Mouse (Mus musculus) midbrain, embryonic 15.5 days (tissue): ENCODE results near the gene Mtss1l. TPM values are rescaled to one million over a fixed set of nuclear protein-coding genes. Genes with fewer than 3 reads are reported as not detected.

ENCODE experiments used
- ATAC-seq: fragments of 200-750 bp; cut with Nextera tagmentation; replicated peaks from 2 replicates; pipeline ENCODE4 v1.8.0; 2017; ENCODE audit warnings: moderate TSS enrichment
- H3K27ac ChIP-seq: fragments of 300-500 bp; sonication (generic); 2 replicates; pipeline ENCODE4 v1.5.1; 2015; ENCODE audit warnings: mild to moderate bottlenecking, inconsistent platforms
- H3K27me3 ChIP-seq: fragments of 300-500 bp; sonication (generic); replicated peaks from 2 replicates; pipeline ENCODE4 v1.6.1; 2015; ENCODE audit warnings: inconsistent platforms
- H3K36me3 ChIP-seq: fragments of 300-500 bp; sonication (generic); replicated peaks from 2 replicates; pipeline ENCODE4 v1.6.1; 2015; ENCODE audit warnings: inconsistent platforms
- H3K4me1 ChIP-seq: fragments of 300-500 bp; sonication (generic); 2 replicates; pipeline ENCODE4 v1.6.1; 2015; ENCODE audit warnings: inconsistent platforms
- H3K4me2 ChIP-seq: fragments of 300-500 bp; sonication (generic); 2 replicates; pipeline ENCODE4 v1.6.1; 2015; ENCODE audit warnings: inconsistent platforms, mild to moderate bottlenecking, moderate library complexity
- H3K4me3 ChIP-seq: fragments of 300-500 bp; sonication (generic); 2 replicates; pipeline ENCODE4 v1.5.1; 2015; ENCODE audit warnings: mild to moderate bottlenecking, inconsistent platforms
- H3K9ac ChIP-seq: fragments of 300-500 bp; sonication (generic); 2 replicates; pipeline ENCODE4 v1.6.1; 2015; ENCODE audit warnings: mild to moderate bottlenecking, inconsistent platforms
- H3K9me3 ChIP-seq: fragments of 300-500 bp; sonication (generic); 2 replicates; pipeline ENCODE4 v1.6.1; 2016; ENCODE audit warnings: inconsistent platforms
- WGBS: fragments of 180-500 bp; shearing (Covaris S2); methylation state at CpG from one replicate; pipeline ENCODE4 v1.1.7; 2015; ENCODE audit warnings: mixed read lengths; 5-methylcytosine and 5-hydroxymethylcytosine counted together
- polyA plus RNA-seq: library from polyadenylated mRNA; unstranded; fragments of >200 nt; fragmentation: Nextera tagmentation; extraction: Ambion mirVana; gene quantifications from 2 replicates; pipeline ENCODE4 v1.2.1, GENCODE M21; 2015

Gene Mtss1l
- polyA plus RNA-seq, 1 experiment from 2014 or later = 45.7 TPM

DNA sequence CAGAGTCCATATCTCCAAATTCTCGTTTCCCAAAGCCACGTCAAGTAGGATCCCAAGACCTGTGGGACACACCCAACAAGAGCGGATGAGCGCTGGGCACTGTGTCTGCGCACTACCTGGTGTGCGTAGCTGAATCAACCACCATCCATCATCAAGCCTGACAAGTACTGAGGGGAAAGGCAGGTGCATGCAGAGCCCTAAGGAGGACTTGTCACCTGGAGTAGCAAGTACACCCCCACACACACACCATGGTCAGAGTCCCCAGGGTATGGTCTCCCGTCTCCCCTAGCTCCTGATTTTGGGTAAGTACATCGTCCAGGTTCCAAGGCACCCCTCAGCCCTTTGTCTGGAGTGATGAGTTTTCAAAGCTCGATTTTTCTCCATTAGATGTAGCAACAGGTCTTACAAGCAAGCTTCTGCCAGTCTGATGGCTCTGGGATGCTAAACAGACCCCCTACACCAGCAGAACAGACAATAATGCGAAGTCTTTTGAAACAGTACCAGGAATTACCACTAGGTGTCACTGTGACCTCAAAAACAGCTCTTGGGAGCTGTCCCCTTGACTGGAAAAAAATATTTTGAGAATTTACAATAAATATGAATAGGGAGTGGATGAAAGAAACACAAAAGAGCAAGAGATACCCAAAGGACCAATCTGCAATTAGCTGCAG is 28.4 kb downstream of the Mtss1l start:
- no peak overlapping the region for H3K9ac ChIP-seq
- H3K36me3 ChIP-seq = no peaks in the 10 kb centered on the region
- no peak overlapping the region for H3K4me3 ChIP-seq
- H3K4me1 ChIP-seq = 0 out of 2 replicates have a peak, but pooled peaks cover 2% of the 10 kb centered on the region
- peak; percentile 79 for ATAC-seq
- WGBS = 59% methylated on average over 10 of the region's 10 CpGs
- H3K9me3 ChIP-seq = no peaks in the 10 kb centered on the region
- no peaks in the 10 kb centered on the region for H3K27me3 ChIP-seq
- no peak overlapping the region for H3K27ac ChIP-seq
- H3K4me2 ChIP-seq = no peak overlapping the region

DNA sequence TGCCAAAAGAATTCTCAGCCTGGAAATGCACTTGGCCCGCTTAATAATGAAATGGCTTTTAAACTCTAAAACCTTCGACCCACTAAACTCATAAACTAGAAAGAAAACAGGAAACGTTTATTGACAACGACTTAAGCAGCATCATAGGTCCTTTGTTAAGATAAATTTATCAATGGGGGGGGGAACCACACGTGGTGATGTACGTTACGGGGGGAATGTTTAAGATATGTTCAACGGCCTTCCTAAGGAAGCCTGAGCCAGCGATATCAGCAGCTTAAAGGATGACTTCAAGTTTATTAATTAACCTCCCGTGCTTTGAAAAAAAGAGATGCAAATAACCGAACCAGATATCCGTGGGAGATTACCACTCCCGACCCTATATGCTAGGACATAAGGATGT is 29.0 kb downstream of the Mtss1l start:
- Histone ChIP-seq H3K4me1 (0 out of 2 replicates have a peak, but pooled peaks cover 2% of the 10 kb centered on the region), H3K4me2 (no peak overlapping the region), H3K4me3 (no peak overlapping the region), H3K9me3 (no peaks in the 10 kb centered on the region), H3K27ac (no peak overlapping the region), H3K9ac (no peak overlapping the region), H3K36me3 (no peaks in the 10 kb centered on the region), H3K27me3 (no peaks in the 10 kb centered on the region)
- WGBS = 40% methylated on average over 13 of the region's 13 CpGs
- ATAC-seq = no peak

DNA sequence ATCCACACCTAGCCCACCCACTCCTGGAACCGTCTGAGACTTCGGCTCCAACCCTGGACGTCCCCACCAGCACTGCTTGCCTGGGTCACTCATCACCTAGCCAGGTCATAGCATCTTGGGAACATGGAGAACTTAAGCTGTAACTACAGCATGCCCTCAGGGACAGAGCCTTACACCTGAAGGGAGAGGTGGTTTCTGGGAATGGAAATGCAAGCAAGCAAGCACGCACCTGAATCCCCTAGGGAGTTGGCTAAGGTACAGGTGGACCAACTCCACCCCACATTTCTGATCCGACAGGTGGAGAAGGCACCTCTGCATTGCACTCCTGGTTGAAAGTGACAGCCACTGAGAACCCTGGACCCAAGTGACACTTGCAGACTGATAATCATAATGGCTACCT is 30.2 kb downstream of the Mtss1l start:
- Histone ChIP-seq H3K36me3 (no peaks in the 10 kb centered on the region), H3K4me1 (0 out of 2 replicates have a peak, but pooled peaks cover 2% of the 10 kb centered on the region), H3K9me3 (no peaks in the 10 kb centered on the region), H3K4me3 (no peak overlapping the region), H3K27ac (no peak overlapping the region), H3K4me2 (no peak overlapping the region), H3K27me3 (no peaks in the 10 kb centered on the region), H3K9ac (no peak overlapping the region)
- no peak for ATAC-seq
- 88% methylated on average over 5 of the region's 5 CpGs for whole genome bisulfite sequencing

DNA sequence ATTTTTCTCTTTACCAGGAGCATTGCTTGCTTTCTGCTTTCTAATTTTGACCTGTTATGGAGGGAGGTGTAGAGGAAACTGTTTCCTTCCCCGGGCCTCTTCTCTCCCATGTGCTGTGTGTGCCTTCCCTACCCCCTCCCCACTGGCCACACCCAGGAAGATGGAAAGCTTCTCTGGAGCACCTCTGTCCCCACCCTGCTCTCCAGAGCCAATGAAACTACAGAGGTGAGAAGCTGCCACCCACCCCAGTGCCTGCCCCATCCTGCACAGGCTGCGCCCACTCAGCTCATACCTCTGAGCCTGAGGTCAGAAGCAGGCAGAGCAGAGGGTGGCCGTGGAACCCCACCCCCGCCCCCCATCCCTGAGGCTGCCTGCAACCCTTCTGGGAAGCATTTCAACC is 33.4 kb downstream of the Mtss1l start:
- WGBS = 61% methylated on average over 4 of the region's 4 CpGs

DNA sequence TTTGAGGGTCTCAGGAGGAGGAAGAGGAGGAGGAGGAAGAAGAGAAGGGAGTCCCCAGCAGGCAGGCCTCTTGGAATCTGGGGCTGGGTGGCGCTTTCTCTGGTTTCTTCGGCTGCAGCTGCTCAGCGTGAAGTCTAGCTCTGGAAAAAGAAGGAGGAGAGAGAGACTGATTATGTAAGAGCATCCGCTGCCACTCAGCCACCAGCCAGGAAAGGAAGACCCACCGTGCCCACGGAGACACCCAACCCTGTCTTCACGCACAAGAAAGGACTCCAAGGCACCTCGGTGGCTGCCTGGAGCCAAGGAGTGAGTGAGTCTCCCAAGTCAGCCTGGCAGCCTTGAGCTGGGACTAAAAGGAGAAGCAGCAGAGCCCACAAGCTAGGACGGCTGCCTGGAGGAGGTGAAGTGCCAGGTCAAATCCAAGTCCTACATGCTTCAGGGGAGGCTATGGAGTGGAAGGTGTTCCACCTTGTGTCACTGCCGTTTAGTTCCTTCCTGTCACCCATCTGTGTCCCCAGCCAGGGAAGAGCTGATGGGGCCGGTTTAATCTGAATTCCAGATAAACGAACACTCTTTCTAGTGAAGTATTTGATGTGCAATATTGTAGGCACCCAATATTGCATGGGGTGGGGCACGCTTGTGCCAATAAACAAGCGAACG is 34.4 kb downstream of the Mtss1l start:
- WGBS = 53% methylated on average over 15 of the region's 15 CpGs
- no peak overlapping the region for H3K4me3 ChIP-seq
- no peaks in the 10 kb centered on the region for H3K36me3 ChIP-seq
- H3K27ac ChIP-seq = no peak overlapping the region
- no peaks in the 10 kb centered on the region for H3K4me1 ChIP-seq
- H3K4me2 ChIP-seq = no peak overlapping the region
- no peaks in the 10 kb centered on the region for H3K27me3 ChIP-seq
- no peaks in the 10 kb centered on the region for H3K9me3 ChIP-seq
- ATAC-seq = no peak
- H3K9ac ChIP-seq = no peak overlapping the region

More for the DNA sequence above, 33.4 kb downstream of the Mtss1l start:
- Histone ChIP-seq H3K9ac (no peak overlapping the region), H3K4me3 (no peak overlapping the region), H3K4me1 (0 out of 2 replicates have a peak, but pooled peaks cover under 1% of the 10 kb centered on the region), H3K4me2 (no peak overlapping the region), H3K36me3 (no peaks in the 10 kb centered on the region), H3K27ac (no peak overlapping the region), H3K27me3 (no peaks in the 10 kb centered on the region), H3K9me3 (no peaks in the 10 kb centered on the region)
- ATAC-seq = no peak

DNA sequence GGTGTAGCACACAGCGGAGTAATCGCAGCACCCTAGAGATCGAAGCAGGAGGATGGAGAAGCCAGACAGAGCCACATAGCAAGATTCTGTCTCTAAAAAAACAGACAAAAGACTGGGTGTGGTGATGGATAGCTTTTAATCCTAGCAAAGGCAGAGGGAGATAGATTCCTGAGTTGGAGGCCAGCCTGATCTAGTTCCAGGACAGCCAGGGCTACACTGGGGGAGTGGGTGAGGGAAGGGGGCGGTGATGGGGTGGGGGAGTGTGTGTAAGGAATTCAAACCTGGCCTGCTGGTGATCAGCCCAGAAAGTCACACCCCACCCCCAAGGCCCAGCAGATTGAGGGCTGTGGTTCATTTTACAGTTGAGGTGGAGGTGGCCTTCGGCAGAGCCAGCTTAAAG is 34.9 kb downstream of the Mtss1l start:
- no peaks in the 10 kb centered on the region for H3K36me3 ChIP-seq
- H3K9me3 ChIP-seq = no peaks in the 10 kb centered on the region
- H3K9ac ChIP-seq = no peak overlapping the region
- no peak overlapping the region for H3K27ac ChIP-seq
- H3K4me1 ChIP-seq = no peaks in the 10 kb centered on the region
- no peak overlapping the region for H3K4me2 ChIP-seq
- H3K27me3 ChIP-seq = no peaks in the 10 kb centered on the region
- no peak overlapping the region for H3K4me3 ChIP-seq
- ATAC-seq = no peak
- WGBS = 90% methylated on average over 5 of the region's 5 CpGs

DNA sequence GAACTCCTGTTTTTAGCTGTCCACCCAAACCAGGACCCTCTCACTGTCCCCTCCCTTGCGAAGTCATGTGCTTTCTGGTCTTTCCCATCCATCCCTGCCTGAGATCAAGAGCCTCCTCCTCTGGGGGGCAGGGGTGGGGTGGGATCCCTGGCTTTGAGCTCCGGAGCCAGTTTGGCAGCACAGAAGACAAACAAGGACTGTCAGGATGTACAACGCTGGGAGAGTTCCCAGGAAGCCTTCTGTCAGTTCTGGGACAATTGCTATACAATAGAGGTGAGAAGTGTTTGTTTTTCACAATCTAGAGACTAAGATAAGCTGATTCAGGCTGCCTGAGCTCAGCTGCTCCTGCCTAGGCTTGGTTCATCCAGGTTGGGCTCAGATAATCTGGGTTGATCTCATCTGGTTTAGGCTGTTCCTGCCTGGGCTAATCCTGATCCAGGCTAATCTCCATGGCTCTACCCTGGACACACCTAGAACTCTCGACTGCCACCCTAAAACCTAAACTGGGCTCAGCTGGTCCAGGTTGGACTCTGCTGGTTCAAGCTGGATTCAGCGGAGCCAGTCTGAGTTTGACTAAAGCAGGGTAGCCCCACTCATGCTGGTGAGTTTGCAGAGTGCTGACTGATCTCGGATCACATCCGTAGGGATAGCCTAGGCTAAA is 39.1 kb downstream of the Mtss1l start:
- Histone ChIP-seq H3K4me2 (no peak overlapping the region), H3K36me3 (no peaks in the 10 kb centered on the region), H3K4me1 (no peaks in the 10 kb centered on the region), H3K9ac (no peak overlapping the region), H3K4me3 (no peak overlapping the region), H3K27me3 (no peaks in the 10 kb centered on the region), H3K9me3 (no peaks in the 10 kb centered on the region), H3K27ac (no peak overlapping the region)
- ATAC-seq = no peak
- WGBS = 71% methylated on average over 7 of the region's 7 CpGs

DNA sequence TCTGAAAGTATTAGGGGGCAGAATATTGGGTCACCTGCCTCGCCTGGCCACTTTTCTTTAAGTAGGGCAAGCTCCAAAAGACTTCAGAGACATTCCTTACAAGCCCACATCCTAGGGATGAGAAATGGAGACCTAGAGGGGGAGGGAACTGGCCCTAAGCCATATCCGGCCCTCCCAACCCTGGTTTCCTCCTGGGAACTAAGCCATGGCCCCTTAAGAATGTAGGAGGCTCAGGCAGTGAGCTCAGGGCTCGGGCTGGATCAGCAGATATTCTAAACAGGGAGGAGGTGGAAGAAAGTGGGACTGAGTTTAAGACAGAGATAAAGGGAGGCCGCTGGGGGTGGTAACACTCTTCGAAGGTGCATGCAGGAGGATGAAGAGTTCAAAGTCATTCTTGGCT is 39.9 kb downstream of the Mtss1l start:
- H3K27ac ChIP-seq = no peak overlapping the region

DNA sequence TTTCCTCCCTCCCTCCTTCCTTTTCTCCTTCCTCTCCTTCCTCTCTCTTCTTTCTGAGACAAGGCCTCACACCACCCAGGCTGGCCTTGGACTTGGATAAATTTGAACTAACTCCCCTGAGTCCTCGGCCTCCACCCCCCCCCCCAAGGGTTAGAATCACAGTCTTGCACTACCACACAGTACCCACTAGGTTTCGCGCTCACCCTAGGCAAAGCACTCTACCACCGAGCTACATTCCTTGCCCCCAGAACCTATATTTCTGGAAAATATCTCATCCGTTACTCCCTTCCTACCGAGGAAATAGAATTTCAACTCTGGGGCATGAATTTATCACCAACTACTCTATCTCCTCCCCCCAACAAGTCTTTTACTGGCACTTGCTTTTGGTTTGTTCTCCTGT is 40.7 kb downstream of the Mtss1l start:
- H3K27ac ChIP-seq = no peak overlapping the region
- no peaks in the 10 kb centered on the region for H3K36me3 ChIP-seq
- no peak overlapping the region for H3K4me3 ChIP-seq
- H3K4me1 ChIP-seq = no peaks in the 10 kb centered on the region
- no peak overlapping the region for H3K4me2 ChIP-seq
- H3K9ac ChIP-seq = no peak overlapping the region
- H3K27me3 ChIP-seq = no peaks in the 10 kb centered on the region
- no peak for ATAC-seq
- H3K9me3 ChIP-seq = no peaks in the 10 kb centered on the region
- 62% methylated on average over 6 of the region's 6 CpGs for WGBS

More for the DNA sequence above, 39.9 kb downstream of the Mtss1l start:
- H3K4me2 ChIP-seq = no peak overlapping the region
- no peaks in the 10 kb centered on the region for H3K36me3 ChIP-seq
- no peak for ATAC-seq
- no peaks in the 10 kb centered on the region for H3K27me3 ChIP-seq
- H3K4me3 ChIP-seq = no peak overlapping the region
- no peaks in the 10 kb centered on the region for H3K4me1 ChIP-seq
- H3K9me3 ChIP-seq = no peaks in the 10 kb centered on the region
- 49% methylated on average over 5 of the region's 5 CpGs for WGBS
- H3K9ac ChIP-seq = no peak overlapping the region

DNA sequence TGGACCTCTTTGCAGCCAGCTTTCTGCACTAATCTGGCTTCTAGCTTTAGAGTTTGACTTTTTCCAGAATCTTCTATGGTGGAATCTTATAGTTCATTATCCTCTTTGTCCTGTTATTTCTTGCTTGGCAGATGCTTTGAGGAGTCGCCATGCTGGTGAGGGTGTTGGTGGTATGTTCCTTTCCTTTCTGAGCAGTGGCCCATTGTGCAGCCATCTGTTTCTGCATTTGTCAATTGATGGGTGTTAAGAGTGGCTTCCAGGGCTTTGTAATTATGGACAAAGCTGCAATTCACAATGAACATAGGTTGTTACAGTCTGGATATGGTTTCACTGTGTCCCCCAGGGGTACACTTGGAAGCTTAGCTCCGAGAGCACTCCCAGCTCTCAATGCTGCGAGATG is 43.4 kb downstream of the Mtss1l start:
- no peak overlapping the region for H3K9ac ChIP-seq
- H3K27ac ChIP-seq = no peak overlapping the region
- H3K27me3 ChIP-seq = no peaks in the 10 kb centered on the region
- H3K4me1 ChIP-seq = no peaks in the 10 kb centered on the region
- H3K4me2 ChIP-seq = no peak overlapping the region
- WGBS = 61% methylated on average over 3 of the region's 3 CpGs
- no peaks in the 10 kb centered on the region for H3K36me3 ChIP-seq
- no peak overlapping the region for H3K4me3 ChIP-seq
- no peaks in the 10 kb centered on the region for H3K9me3 ChIP-seq
- ATAC-seq = no peak

DNA sequence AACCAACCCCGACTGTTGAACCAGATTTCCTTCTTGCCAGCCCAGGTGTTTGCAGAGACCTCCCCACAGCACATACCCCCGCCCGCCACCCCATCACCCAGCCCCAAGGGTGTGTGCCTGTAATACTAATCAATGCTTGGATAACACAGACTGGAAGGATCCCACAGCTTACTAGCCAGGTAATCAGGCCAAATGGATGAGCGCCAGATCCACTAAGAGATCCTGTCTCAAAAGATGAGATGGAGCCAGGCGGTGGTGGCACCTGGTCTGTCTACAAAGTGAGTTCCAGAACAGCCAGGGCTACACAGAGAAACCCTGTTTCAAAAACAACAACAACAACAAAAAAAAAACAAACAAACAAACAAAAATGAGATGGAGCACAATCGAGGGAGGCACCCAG is 46.0 kb downstream of the Mtss1l start:
- 91% methylated on average over 6 of the region's 6 CpGs for WGBS
- Histone ChIP-seq H3K4me1 (no peaks in the 10 kb centered on the region), H3K9me3 (no peaks in the 10 kb centered on the region), H3K36me3 (no peaks in the 10 kb centered on the region), H3K27ac (no peak overlapping the region), H3K27me3 (no peaks in the 10 kb centered on the region), H3K4me2 (no peak overlapping the region), H3K4me3 (no peak overlapping the region), H3K9ac (no peak overlapping the region)
- ATAC-seq = no peak

DNA sequence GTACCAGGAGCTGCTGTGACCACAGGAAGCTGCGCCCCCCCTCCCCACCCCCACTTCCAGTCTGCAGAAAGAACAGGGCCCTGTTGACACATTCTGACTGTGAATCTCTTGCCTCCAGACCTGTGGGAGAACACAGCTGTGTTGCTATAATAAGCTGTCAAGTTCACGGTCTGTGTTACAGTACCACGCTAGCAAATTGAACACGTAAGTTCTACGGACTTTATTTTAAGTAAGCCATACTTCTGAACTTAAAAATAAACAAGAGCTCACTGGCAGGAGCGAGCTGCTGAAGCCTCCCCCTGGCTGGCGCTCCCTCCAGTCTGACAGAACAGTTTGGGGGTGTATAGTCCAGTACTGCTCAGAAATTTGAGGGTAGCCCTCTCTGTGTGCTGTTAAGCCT is 51.2 kb downstream of the Mtss1l start:
- WGBS = 88% methylated on average over 7 of the region's 7 CpGs
- Histone ChIP-seq H3K27me3 (no peaks in the 10 kb centered on the region), H3K9me3 (no peaks in the 10 kb centered on the region), H3K4me1 (no peaks in the 10 kb centered on the region), H3K4me2 (no peak overlapping the region), H3K4me3 (no peak overlapping the region), H3K27ac (no peak overlapping the region), H3K9ac (no peak overlapping the region), H3K36me3 (no peaks in the 10 kb centered on the region)
- no peak for ATAC-seq
